Comparison of ENCODE assay signal across 8 mouse cellular contexts in the genomic region with DNA sequence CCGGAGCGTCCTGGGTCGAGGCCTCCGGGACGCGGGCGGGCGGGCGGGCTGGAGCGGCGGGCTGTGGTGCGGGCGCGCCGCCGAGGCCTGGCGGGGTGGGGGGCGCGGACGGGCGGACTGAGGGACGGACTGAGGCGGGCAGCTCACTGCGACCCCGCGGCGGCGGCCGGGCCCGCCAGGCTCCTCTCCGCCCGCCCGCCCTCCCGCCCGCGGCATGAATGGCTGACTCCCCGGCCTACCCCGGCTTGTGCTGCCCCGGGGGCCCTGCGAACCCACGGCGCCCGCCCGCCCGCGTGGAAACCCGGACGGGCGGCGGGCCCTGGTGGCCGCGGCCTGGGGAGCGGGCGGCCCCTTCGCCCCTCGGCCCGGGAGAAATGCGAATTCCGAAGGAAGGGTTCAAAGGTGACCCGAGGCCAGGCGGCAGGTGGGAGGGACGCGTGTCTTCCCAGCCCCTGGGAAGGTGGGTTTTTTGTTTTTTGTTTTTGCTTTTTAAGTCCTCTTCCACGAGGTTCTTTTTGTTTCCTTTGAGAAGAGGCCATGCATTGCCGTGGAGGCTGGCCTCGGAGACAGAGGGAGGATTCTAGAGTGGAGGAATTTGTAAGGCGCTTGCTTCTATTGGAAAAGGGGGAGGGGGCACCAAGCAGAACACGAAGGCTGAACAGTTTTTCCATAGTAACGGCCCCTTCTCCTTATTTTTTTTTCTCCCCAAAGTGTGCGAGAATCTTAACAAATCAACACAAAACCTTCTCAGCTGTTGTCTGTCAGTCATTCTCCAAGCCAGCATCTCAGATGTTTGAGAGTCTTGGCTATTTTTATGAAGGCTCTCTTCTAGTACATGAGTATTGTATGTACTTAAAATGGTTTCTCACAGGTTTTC. TPM values are rescaled to one million over a fixed set of nuclear protein-coding genes. Genes with fewer than 3 reads are reported as not detected.
DNase-seq lines count a peak whose midpoint lies in the region; ATAC-seq and TF ChIP-seq lines count a peak whose summit lies in the region.

No protein-coding gene starts in this region.

- intact Hi-C loops in gastrocnemius, adult 2 months (cut with DNase I) = loop anchor here (1.0 to 2.0 kb wide), 2 partner anchors 16 to 29 kb away; no protein-coding TSS in a partner anchor

- no peaks in the 10 kb centered on the region for H3K36me3 ChIP-seq in forebrain, embryonic 16.5 days (ENCODE audit: control insufficient read depth, insufficient read depth)
- H3K36me3 ChIP-seq in kidney, postnatal 0 days (ENCODE audit: insufficient read depth, low read length) = no peaks in the 10 kb centered on the region
- H3K36me3 ChIP-seq in midbrain, embryonic 15.5 days (replicated peaks) = no peaks in the 10 kb centered on the region

- peak overlapping the region; percentile 100 for H3K27ac ChIP-seq in gastrocnemius, adult 2 months
- peak overlapping the region; percentile 87 for H3K27ac ChIP-seq in forebrain, embryonic 16.5 days (ENCODE audit: low read length)
- H3K27ac ChIP-seq in kidney, postnatal 0 days = peak overlapping the region; percentile 91
- peak overlapping the region; percentile 91 for H3K27ac ChIP-seq in midbrain, embryonic 15.5 days

- H3K9me3 ChIP-seq in forebrain, embryonic 16.5 days (ENCODE audit: control insufficient read depth, low read length) = no peaks in the 10 kb centered on the region
- H3K9me3 ChIP-seq in kidney, postnatal 0 days (replicated peaks; ENCODE audit: low read length) = no peaks in the 10 kb centered on the region
- no peaks in the 10 kb centered on the region for H3K9me3 ChIP-seq in midbrain, embryonic 15.5 days

- peak; percentile 53 for DNase-seq in gastrocnemius, adult 2 months
- no peak for DNase-seq in gastrocnemius, adult 18-20 months (ENCODE audit: low spot score)
- DNase-seq in 3134 (ENCODE audit: extremely low read depth, insufficient read length, low spot score) (peak; percentile 23), ZHBTc4 (ENCODE audit: low read depth, low spot score) (peak; percentile 58)
- DNase-seq in kidney, postnatal 0 days (ENCODE audit: low spot score) = peak; percentile 28
- no peak for DNase-seq in ovary, postnatal 10 days (ENCODE audit: low spot score)

- no peak; the same call in 1 of the 2 replicates for ATAC-seq in forebrain, embryonic 16.5 days
- no peak; the same call in none of the 2 replicates for ATAC-seq in kidney, postnatal 0 days (replicated peaks; ENCODE audit: low FRiP score, low read depth)
- ATAC-seq in midbrain, embryonic 15.5 days (replicated peaks) = no peak; the same call in 1 of the 2 replicates

- H3K9ac ChIP-seq in forebrain, embryonic 16.5 days (replicated peaks; ENCODE audit: low read depth, low read length) = peak overlapping the region; percentile 99
- H3K9ac ChIP-seq in kidney, postnatal 0 days (ENCODE audit: low read depth, low read length) = peak overlapping the region; percentile 90
- H3K9ac ChIP-seq in midbrain, embryonic 15.5 days = peak overlapping the region; percentile 98

- peaks cover 11% of the 10 kb centered on the region for H3K4me1 ChIP-seq in forebrain, embryonic 16.5 days (replicated peaks; ENCODE audit: control insufficient read depth, insufficient read depth, low read length)
- peaks cover 8% of the 10 kb centered on the region for H3K4me1 ChIP-seq in kidney, postnatal 0 days (replicated peaks; ENCODE audit: insufficient read depth, low read length)
- H3K4me1 ChIP-seq in midbrain, embryonic 15.5 days = peaks cover 21% of the 10 kb centered on the region

- peak overlapping the region; percentile 98 for H3K4me3 ChIP-seq in gastrocnemius, adult 2 months
- H3K4me3 ChIP-seq in forebrain, embryonic 16.5 days (replicated peaks; ENCODE audit: low read length) = peak overlapping the region; percentile 84
- peak overlapping the region; percentile 82 for H3K4me3 ChIP-seq in kidney, postnatal 0 days (replicated peaks; ENCODE audit: low read depth, low read length)
- H3K4me3 ChIP-seq in midbrain, embryonic 15.5 days = peak overlapping the region; percentile 92

- no peak for TF ChIP-seq CTCF in gastrocnemius, adult 2 months (IDR thresholded peaks at IDR 0.05)
- TF ChIP-seq CTCF in kidney, postnatal 0 days (IDR thresholded peaks at IDR 0.05; ENCODE audit: low read depth) = no peak

- WGBS in forebrain, embryonic 16.5 days = 0% methylated on average over 42 of the region's 70 CpGs
- under 1% methylated on average over 57 of the region's 70 CpGs for WGBS in kidney, postnatal 0 days
- WGBS in midbrain, embryonic 15.5 days = under 1% methylated on average over 59 of the region's 70 CpGs

- H3K4me2 ChIP-seq in forebrain, embryonic 16.5 days (ENCODE audit: low read length) = peak overlapping the region; percentile 81
- peak overlapping the region; percentile 81 for H3K4me2 ChIP-seq in kidney, postnatal 0 days (ENCODE audit: low read length)
- peak overlapping the region; percentile 63 for H3K4me2 ChIP-seq in midbrain, embryonic 15.5 days

- H3K27me3 ChIP-seq in forebrain, embryonic 16.5 days (replicated peaks; ENCODE audit: control insufficient read depth, insufficient read depth, low read length) = no peaks in the 10 kb centered on the region
- H3K27me3 ChIP-seq in kidney, postnatal 0 days (ENCODE audit: insufficient read depth, low read length) = no peaks in the 10 kb centered on the region
- H3K27me3 ChIP-seq in midbrain, embryonic 15.5 days (replicated peaks) = no peaks in the 10 kb centered on the region

RNA-seq across cellular contexts. Expression of gene Fxr1, which starts 0.9 kb away (rescaled TPM):
- 100 to 1,000 TPM; 397 to 430 TPM for total RNA-seq in gastrocnemius, adult 2 months (2021)
- 100 to 1,000 TPM; 398 to 412 TPM for total RNA-seq in gastrocnemius, adult 18-20 months (2021)
- 43.6 and 47.8 TPM in 2 replicates for polyA plus RNA-seq in forebrain, embryonic 16.5 days (2015; fragmentation: Nextera tagmentation; extraction: Ambion mirVana)
- polyA plus RNA-seq in kidney, postnatal 0 days (2015; fragmentation: Nextera tagmentation; extraction: Ambion mirVana) = 45.7 and 46.3 TPM in 2 replicates
- polyA plus RNA-seq in midbrain, embryonic 15.5 days (2015; fragmentation: Nextera tagmentation; extraction: Ambion mirVana) = 35.0 and 35.3 TPM in 2 replicates

Comparison
In these comparisons a context has a peak if more than half of its experiments do, and no peak if none do; other contexts are left out.
1. DNase-seq: peak in gastrocnemius, adult 2 months (single experiment), 3134 (single experiment), ZHBTc4 (single experiment) and kidney, postnatal 0 days (single experiment); none in gastrocnemius, adult 18-20 months (single experiment) and ovary, postnatal 10 days (single experiment).
2. Peak in every context shown above with its lines, with median percentiles within 50 percentile points of each other: H3K27ac ChIP-seq, H3K4me3 ChIP-seq, H3K4me2 ChIP-seq and H3K9ac ChIP-seq.